Mouse (Mus musculus) retina, postnatal 1 day (tissue): Measurements from ENCODE around the gene Hnrnpk.
"Not testable (repeated sequence)": the region's sequence is repeated elsewhere in the genome, so short reads cannot be mapped to it uniquely, and the experiment has no call there.

ENCODE experiments used
- DNase-seq: peaks from one replicate; pipeline ENCODE4 v3.0.0-alpha.2; 2012

The Hnrnpk gene

GRCm38 (mm10) chr13:58387948-58388347 lies 15.2 kb downstream of the Hnrnpk start:
- DNase-seq: peak; percentile 83

DNA sequence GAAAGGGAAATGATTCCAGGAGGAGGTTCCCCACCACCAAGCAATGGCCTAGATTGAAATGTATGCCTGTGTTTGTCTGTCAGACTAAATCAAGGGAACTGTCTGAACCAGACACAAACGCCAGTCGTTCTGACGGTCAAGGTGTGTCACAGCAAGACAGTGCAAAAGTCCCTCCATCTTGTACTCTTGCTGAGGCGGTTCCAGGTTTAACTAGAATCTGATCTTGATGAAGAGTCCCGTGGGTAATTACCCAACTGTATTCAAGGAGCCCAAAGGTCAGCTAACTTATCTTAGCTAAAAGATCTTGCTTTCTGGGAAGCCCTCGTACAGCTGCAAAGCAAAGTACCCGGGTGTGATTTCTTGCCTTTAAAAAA lies 17.6 kb downstream of the Hnrnpk start:
- DNase-seq: no peak

DNA sequence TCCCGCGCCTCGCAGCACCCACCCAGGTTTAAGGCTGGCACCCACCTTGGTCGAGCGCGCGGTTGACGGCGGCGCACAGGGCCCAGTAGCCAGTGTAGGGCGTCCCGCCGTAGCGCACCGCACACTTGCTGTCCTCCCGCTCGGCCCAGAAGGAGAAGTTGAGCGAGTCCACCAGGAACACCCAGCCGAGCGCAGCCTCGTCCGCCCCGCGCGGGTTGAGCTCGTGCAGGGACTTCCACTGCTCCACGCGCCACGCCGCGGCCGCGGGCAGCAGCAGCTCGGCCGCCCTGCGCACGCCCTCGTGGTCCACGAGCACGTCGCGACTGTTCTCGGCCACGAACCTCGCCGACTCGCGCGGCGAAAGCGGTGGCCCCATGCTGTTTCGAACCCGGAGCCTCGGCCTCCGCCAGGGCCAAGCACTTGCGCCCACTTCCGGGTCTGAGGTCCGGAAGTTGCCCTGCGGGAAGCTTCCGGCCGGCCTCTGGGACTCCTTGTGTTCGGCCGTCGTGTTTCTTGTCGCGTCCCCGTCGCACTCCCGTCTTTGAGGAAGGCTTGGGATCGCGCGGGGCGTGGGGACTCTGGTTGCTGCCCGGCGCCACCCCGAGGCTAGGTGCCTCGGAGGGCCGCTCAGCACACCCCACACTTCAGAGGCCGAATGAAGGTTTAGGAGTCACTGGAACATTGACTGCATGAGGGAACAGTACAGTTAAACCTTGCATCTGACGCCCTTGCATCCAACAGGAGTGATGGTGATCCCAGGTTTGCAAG lies 18.2 kb downstream of the Hnrnpk start, which contains the start of gene 2210016F16Rik:
2210016F16Rik (minus strand) TSS at position 447 of the 768 bp plus-strand sequence.
- peak; percentile 85 for DNase-seq

- DNase-seq: no peak
Measured at GRCm38 (mm10) chr13:58384371-58384770, 18.8 kb downstream of the Hnrnpk start.

DNA sequence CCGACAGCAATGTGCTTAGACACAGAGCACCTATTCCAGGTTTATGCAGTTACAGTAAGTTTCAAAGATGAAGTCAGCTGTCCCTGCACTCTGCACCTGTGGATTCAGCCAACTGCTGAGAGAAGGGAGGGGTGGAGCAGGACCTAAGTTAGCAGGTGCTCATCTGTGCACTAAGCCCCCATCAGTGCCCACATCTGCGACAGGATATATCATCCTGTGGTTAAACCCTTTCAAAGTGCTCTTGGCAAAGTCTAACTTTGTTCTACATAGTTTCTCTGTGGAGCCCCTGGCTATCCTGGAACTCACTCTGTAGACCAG lies 30.0 kb downstream of the Hnrnpk start:
- DNase-seq: no peak

DNA sequence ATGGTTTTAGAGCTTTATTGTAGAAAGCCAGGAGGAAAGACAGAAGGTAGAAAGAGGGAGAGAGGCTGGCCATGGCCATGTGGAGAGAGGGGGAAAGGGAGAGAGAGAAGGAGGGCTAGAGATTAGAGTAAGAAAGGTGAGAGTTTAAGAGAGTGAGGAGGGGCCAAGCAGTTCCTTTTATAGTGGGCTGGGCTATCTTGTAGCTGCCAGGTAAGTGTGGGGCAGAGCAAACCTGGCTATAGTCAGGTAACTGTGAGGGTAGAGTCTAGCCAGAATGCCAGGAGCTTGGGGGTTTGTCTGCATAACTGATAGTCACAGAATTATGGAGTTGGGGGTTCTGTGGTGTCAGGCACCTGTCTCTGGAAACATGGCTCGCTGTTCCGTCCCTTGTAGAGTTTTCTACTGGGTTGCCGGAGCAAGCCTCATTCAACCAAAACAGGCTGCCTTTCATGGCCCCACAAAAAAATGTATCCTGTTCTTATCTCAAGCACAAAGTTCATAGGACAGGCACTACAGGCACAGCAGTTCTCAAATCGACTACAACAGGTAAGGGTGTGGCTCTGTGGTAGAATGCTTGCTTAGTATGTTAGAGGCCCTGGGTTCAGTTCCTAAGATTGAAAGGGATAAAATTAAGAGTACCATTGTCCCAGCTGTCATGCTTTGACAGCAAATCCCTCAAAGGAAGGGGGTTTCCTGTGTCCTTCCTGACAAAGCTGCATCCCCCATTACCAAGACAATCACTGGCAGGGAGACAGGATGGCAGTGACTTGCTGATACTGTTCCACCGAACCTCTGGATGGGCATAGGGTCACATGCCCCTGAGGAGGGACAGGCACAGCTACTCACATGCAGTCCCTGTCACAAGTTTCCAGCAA lies 30.6 kb downstream of the Hnrnpk start:
- no peak for DNase-seq

DNA sequence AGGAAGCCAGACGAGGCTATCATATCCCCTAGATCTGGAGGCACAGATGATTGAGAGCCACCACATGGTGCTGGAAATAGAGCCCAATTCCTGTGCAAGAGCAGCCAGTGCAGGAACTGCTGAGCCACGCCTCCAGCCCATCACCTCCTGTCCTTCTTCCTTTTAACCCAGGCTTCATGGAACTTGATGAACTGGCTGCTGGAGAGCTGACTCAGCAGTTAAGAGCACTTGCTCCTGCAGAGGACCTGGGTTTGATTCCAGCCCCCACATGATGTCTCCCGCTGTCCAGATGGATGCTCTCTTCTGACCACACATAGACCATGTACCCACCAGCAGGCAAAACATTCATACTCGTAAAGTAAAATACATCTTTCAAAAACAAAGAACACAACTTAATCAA lies 34.3 kb downstream of the Hnrnpk start:
- DNase-seq: no peak

DNA sequence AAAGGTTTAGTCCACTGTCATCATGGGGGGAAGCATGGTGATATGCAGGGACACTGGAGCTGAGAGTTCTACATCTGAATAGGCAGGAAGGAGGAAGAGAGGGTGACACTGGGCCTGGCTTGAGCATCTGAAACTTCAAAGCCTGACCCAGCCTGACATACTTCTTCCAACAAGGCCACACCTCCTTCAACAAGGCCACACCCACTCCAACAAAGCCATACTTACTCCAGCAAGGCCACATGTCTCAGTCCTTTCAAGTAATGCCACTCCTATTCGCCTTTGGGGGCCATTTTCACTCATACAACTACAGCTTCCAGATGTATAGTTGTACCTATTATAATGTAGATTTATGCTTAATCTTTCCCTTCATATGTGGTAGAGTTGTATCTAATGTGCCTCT lies 35.5 kb downstream of the Hnrnpk start:
- DNase-seq: no peak

DNA sequence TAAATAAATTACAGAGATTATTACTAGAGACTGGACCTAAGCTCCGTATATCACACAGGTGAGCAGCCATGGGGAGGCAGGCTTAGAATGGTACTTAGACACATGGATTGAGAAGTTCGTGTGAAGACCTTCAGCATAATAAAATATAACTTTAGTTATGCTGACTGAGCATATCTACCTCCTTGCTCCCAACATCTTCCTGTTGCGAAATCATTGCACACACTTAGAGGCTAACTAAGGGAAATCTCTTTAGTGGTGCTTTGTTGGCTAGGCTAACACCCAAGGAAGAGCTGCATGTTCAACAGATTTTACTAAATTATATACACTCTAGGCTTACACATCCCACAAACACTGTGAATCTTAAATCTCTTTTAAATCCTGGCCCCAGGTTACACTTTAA lies 36.8 kb downstream of the Hnrnpk start:
- no peak for DNase-seq

GRCm38 (mm10) chr13:58365179-58365578 lies 38.0 kb downstream of the Hnrnpk start:
- DNase-seq: not testable (repeated sequence)

GRCm38 (mm10) chr13:58364353-58365175 lies 38.6 kb downstream of the Hnrnpk start:
- no peak for DNase-seq

- no peak for DNase-seq
Measured at GRCm38 (mm10) chr13:58359304-58359653, 43.9 kb downstream of the Hnrnpk start.

DNA sequence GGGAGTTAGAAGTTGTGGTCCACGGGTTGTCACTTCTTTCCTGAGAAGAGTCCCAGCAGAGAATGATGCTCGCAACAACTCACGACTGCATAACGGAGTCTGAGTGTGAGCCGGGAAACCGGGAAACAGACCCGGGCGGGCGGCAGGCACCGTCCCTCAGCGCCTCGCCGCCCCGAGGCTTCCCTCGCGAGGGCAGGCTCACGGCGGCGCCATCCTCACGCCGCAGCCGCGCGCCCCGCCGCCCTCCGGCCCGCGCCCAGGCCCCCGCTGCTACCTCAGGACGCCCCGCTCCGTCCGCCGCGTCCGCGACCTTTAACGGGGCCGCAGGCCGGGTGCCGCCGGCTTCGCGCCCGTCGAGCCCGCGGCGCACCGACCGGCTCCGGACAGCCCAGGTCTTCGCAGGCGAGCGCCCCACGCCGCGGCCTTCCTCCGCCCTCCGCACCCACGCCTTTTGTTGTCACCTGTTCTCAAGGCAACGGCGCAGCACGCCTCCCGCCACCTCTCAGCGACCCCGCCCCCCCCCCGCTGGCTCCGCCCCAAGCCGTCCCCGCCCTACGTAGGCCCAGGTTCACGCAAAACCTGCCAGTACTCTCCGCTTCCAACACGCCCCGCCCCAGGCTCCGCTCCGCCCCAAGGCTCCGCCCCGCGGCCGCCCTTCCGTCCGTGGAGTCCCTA lies 44.4 kb downstream of the Hnrnpk start, which contains the start of gene Kif27:
Kif27 (minus strand) TSS at position 494 of the 675 bp plus-strand sequence.
- peak; percentile 94 for DNase-seq

GRCm38 (mm10) chr13:58352996-58353395 lies 50.1 kb downstream of the Hnrnpk start:
- DNase-seq: no peak

DNA sequence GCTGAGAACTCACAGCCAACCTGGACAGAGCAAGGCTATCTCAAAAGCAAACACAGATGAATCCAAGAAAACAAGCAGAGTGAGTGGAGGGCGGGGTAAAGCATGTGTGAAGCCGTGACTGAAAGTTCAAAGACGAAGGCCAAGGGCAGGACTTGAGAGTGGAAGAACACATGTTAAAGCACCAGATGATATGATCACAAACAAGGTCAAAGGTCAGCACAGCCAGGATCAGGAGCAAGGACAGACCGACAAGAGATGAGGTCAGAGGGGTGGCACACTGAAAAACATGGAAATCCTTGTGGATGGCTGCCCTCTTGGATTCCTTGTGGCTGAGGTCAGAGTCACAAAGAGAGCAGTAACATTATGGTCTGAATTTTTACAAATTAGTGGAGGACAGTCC lies 52.5 kb downstream of the Hnrnpk start:
- no peak for DNase-seq

DNA sequence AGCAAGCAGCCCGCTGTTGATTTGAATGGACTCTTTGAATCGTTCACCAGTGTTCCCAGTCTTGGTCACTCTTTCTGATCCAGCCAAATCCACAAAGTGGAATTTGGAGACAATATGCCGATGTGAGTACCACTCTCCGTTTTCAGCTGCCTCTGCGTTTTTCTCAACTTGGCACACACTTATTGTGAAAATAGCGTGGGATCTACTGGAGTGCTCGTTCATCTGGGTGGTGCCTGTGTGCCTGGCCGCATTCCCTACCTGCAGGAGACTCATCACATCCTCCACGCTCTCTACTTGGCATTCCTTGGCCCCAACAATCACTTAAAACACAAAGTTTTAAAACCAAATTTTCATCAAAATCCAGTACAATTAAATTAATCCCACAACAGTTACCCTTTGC lies 58.6 kb downstream of the Hnrnpk start:
- DNase-seq: no peak
